Mouse (Mus musculus) heart, postnatal 0 days (tissue): ENCODE results near the gene Mybpc3.
A peak's percentile ranks its signal among the peaks of the same experiment; 100 is the strongest.

Source experiments
- CTCF ChIP-seq: IDR thresholded peaks from 2 replicates; pipeline ENCODE4 v1.5.1; 2016; ENCODE audit warnings: antibody characterized with exemption, control low read depth, low read depth
- EP300 ChIP-seq: IDR thresholded peaks from 2 replicates; pipeline ENCODE4 v1.6.1; 2016; ENCODE audit warnings: antibody characterized with exemption, low read depth

GRCm38 (mm10) chr2:91112491-91112890 lies 5.5 kb upstream of the Mybpc3 start:
- no peak for TF ChIP-seq CTCF
- peak; percentile 81 for TF ChIP-seq EP300
